Mouse (Mus musculus) brain, embryonic 14.5 days (tissue): Measurements from ENCODE around the gene Nudt1.

Experiments
- CTCF ChIP-seq: fragments of 200-500 bp; IDR thresholded peaks from 2 replicates; pipeline ENCODE4 v1.5.1; 2012; ENCODE audit warnings: inconsistent platforms, mild to moderate bottlenecking, moderate library complexity, borderline replicate concordance; ENCODE audit not compliant: insufficient read depth, insufficient read length; ENCODE audit errors: extremely low read depth
- POLR2A ChIP-seq: fragments of 200-500 bp; IDR thresholded peaks from 2 replicates; pipeline ENCODE4 v1.6.1; 2012; ENCODE audit warnings: mild to moderate bottlenecking, inconsistent platforms, borderline replicate concordance; ENCODE audit not compliant: poor library complexity, insufficient read depth, insufficient read length, severe bottlenecking; ENCODE audit errors: extremely low read depth

- TF ChIP-seq POLR2A (no peak), CTCF (no peak)
Observed at GRCm38 (mm10) chr5:140371671-140372070, 50.2 kb downstream of the Nudt1 start.
